Mouse (Mus musculus): ENCODE measurements around the gene Plcxd2. TPM values are rescaled to one million over a fixed set of nuclear protein-coding genes. Genes with fewer than 3 reads are reported as not detected.

Plcxd2 gene
- polyA plus RNA-seq, 1 experiment from 2014 or later: 0.74 TPM

DNA sequence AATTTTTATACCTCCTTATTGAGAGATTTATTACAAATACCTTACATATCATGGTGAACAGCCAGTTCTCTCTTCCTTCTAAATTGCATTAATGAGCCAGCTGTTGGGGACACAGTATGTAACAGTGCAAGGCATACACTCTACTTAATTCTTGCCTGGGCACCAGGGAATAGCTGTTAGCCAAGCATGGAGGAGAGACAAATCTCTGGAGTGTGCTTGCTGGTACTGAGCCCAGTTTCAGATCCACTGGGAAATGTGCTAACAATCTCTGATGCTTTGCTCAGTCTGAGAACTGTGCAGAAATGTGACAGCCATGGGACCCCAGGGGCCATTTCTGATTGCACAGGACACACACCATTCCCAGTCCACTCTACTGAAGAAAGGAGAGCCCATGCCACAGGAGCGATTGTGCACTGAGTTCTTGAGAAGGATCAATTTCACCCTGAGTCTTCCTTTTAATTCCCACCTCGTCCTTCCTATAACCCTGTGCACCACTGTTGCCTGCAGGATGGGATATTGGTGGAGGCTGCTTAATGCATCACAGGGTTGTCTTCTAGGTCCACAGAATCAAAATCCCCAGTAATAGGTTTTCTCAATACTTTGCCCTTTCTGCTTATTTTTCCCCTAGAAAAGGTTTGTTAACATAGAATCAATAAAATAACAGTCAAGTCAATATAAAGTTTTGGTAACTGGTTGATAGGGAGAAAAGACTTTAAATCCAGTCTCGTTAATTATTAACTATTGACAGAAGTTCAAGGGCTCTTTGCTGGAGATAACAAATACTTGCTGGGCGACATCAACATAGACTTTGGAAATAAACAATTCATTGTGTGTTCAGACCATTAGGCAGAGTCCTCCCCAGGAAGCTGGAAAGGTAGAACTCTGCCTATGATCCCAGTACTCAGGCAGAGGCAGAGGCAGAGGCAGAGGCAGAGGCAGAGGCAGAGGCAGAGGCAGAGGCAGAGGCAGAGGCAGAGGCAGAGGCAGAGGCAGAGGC, 25.1 kb downstream of the Plcxd2 start:
- no peak for ATAC-seq (ENCODE audit: insufficient number of reproducible peaks, low FRiP score)
- Histone ChIP-seq H3K4me1 (replicated peaks) (no peaks in the 10 kb centered on the region), H3K4me2 (no peak overlapping the region), H3K27me3 (replicated peaks) (no peaks in the 10 kb centered on the region), H3K4me3 (no peak overlapping the region), H3K27ac (ENCODE audit: poor library complexity, severe bottlenecking) (no peak overlapping the region), H3K9ac (no peak overlapping the region), H3K36me3 (no peaks in the 10 kb centered on the region), H3K9me3 (replicated peaks) (no peaks in the 10 kb centered on the region)
- WGBS: 76% methylated on average over 4 of the region's 4 CpGs

DNA sequence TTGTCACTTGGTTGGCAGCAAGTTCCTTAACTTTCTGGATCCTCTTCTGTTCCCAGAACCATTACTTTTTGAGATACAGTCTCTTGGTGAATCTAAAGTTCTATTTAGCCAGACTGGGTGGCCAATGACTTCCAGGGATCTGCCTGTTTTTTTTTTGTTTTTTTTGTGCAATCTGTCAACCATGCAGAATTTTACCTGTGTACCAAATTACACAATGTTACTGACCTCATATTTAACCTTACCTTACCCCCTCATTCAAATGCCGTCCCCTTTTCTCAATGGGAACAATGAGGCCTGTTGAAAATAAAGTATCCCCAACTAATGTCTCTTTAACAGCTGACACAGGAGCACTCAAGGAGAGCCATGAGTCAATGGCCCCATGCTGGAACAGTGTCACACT, 33.8 kb downstream of the Plcxd2 start:
- H3K27ac ChIP-seq (ENCODE audit: poor library complexity, severe bottlenecking): no peak overlapping the region
- no peak overlapping the region for H3K9ac ChIP-seq
- no peak for ATAC-seq (ENCODE audit: insufficient number of reproducible peaks, low FRiP score)
- no peaks in the 10 kb centered on the region for H3K4me1 ChIP-seq (replicated peaks)
- no peak overlapping the region for H3K4me2 ChIP-seq
- H3K36me3 ChIP-seq: no peaks in the 10 kb centered on the region
- H3K9me3 ChIP-seq (replicated peaks): no peaks in the 10 kb centered on the region
- WGBS: 88% methylated on average over 1 of the region's 1 CpGs
- H3K4me3 ChIP-seq: no peak overlapping the region
- H3K27me3 ChIP-seq (replicated peaks): no peaks in the 10 kb centered on the region

DNA sequence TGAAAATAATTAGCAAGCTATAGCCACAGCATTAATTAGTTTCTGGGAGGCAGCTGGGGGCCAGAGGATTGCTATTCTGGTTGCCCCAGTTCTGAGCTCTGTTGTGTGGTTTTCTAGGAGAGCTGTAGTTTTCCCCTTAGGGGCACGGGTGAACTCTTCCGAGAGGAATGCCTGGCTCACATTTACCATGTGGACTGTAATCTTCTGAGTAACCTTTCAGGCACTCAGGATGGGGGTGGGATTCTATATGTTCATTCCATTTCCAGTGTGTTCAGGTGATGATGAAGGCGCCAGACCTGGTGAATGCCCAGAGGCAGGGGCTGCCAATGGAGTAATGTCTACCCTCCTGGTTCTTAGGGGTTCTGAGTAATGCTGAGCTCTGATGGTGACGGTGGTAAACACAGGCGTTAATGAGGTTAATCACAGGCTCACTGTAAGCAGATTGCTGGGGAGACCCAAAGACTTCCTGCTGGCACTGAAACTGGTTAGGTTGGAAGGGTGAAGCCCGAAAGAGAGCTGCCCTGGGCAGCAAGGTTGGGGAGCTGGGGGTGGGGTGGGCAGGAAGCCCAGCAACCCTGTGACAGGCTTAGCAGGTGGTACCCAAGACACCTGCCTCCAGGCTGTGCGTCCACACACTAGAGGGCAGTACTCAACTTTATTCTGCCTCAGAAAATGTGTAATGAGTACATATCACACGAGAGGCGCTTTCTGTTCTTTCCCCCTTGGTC, 35.9 kb downstream of the Plcxd2 start:
- H3K4me3 ChIP-seq: no peak overlapping the region
- H3K4me1 ChIP-seq (replicated peaks): no peaks in the 10 kb centered on the region
- H3K9me3 ChIP-seq (replicated peaks): no peaks in the 10 kb centered on the region
- no peak for ATAC-seq (ENCODE audit: insufficient number of reproducible peaks, low FRiP score)
- 48% methylated on average over 9 of the region's 9 CpGs for WGBS
- no peak overlapping the region for H3K27ac ChIP-seq (ENCODE audit: poor library complexity, severe bottlenecking)
- no peaks in the 10 kb centered on the region for H3K27me3 ChIP-seq (replicated peaks)
- H3K9ac ChIP-seq: no peak overlapping the region
- no peaks in the 10 kb centered on the region for H3K36me3 ChIP-seq
- no peak overlapping the region for H3K4me2 ChIP-seq

DNA sequence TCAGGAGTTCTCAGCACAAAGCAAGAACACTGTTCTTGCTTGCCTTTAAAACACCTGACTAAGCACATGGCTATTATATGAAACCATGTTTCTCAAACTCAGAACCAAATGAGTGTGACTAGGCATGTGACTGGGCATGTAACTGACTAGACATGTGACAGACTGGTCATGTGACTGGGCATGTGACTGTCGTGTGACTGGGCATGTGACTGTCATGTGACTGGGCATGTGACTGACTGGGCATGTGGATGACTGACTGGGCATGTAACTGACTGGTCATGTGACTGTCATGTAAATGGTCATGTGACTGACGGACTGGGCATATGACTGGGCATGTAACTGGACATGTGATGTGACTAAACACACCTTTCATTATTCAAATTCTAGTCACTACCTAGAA, 39.8 kb downstream of the Plcxd2 start:
- Histone ChIP-seq H3K36me3 (no peaks in the 10 kb centered on the region), H3K27me3 (replicated peaks) (no peaks in the 10 kb centered on the region), H3K4me2 (no peak overlapping the region), H3K4me1 (replicated peaks) (no peaks in the 10 kb centered on the region), H3K27ac (ENCODE audit: poor library complexity, severe bottlenecking) (no peak overlapping the region), H3K9me3 (replicated peaks) (no peaks in the 10 kb centered on the region), H3K9ac (no peak overlapping the region), H3K4me3 (no peak overlapping the region)
- 81% methylated on average over 2 of the region's 2 CpGs for WGBS
- no peak for ATAC-seq (ENCODE audit: insufficient number of reproducible peaks, low FRiP score)

DNA sequence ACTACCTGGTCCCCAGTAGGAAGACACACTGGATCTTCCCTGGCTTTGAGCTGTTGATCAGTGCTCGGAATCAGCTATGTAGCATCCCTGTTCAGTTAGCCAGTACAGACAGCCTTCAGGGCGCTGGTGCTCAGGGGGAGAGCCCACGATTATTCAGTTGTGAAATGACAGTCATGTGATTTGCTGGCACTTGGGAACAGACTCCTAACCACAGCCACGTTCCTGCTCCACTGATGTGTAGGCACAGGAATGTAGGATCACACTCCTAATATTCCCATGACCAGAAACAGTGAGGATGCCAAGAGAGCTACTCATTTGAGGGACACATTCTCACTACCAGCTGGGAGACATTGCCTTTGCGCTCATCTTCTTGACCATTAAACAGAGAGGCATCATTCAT, 41.3 kb downstream of the Plcxd2 start:
- ATAC-seq (ENCODE audit: insufficient number of reproducible peaks, low FRiP score): no peak
- Histone ChIP-seq H3K27me3 (replicated peaks) (no peaks in the 10 kb centered on the region), H3K4me3 (no peak overlapping the region), H3K9me3 (replicated peaks) (no peaks in the 10 kb centered on the region), H3K36me3 (no peaks in the 10 kb centered on the region), H3K4me1 (replicated peaks) (0 out of 2 replicates have a peak, but pooled peaks cover 4% of the 10 kb centered on the region), H3K9ac (no peak overlapping the region), H3K27ac (ENCODE audit: poor library complexity, severe bottlenecking) (no peak overlapping the region), H3K4me2 (no peak overlapping the region)
- WGBS: 65% methylated on average over 5 of the region's 5 CpGs

DNA sequence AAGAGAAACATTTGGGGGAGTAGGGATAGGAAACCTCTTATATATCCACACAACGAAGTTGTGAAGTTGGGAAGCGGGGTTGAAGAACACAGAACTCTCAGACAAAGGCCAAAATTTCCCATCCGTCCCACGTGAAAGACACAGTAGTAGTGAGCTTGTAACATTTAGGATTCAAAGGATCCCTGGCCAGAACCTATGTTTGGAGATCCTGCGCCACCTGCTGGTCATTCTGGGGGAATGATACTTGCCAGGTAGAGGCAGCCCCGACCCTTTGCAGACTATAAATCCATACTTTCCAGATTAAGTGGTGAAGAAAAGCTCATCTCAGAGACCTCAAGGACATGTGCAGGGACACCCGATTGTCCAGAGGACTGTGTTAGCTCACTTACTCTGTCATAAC, 42.5 kb downstream of the Plcxd2 start:
- H3K9ac ChIP-seq: no peak overlapping the region
- peaks cover 14% of the 10 kb centered on the region for H3K4me1 ChIP-seq (replicated peaks)
- no peaks in the 10 kb centered on the region for H3K9me3 ChIP-seq (replicated peaks)
- WGBS: 11% methylated on average over 7 of the region's 7 CpGs
- H3K36me3 ChIP-seq: no peaks in the 10 kb centered on the region
- H3K27ac ChIP-seq (ENCODE audit: poor library complexity, severe bottlenecking): no peak overlapping the region
- peak; percentile 75 for ATAC-seq (ENCODE audit: insufficient number of reproducible peaks, low FRiP score)
- H3K27me3 ChIP-seq (replicated peaks): no peaks in the 10 kb centered on the region
- no peak overlapping the region for H3K4me2 ChIP-seq
- H3K4me3 ChIP-seq: no peak overlapping the region

DNA sequence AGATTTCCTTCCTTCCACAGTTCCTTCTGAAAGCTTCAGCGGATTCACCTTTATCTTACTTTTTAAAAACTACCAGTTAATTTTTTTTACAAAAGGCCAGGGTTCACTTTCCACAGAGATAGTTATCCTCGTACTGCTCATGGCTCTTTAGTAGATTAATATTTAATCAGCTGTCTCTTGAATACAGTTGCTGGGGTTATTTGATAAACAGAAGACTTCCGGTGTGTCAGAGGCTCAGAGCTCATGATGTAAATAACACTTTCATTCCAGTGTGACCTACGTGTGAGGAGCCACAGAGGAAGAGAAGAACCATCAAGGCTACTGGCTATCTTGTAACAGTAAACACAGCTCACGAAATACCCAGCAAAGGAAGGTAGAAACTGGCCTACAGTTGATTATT, 43.4 kb downstream of the Plcxd2 start:
- no peaks in the 10 kb centered on the region for H3K9me3 ChIP-seq (replicated peaks)
- H3K4me2 ChIP-seq: no peak overlapping the region
- no peaks in the 10 kb centered on the region for H3K36me3 ChIP-seq
- ATAC-seq (ENCODE audit: insufficient number of reproducible peaks, low FRiP score): no peak
- WGBS: 60% methylated on average over 5 of the region's 5 CpGs
- no peak overlapping the region for H3K4me3 ChIP-seq
- no peak overlapping the region for H3K9ac ChIP-seq
- no peaks in the 10 kb centered on the region for H3K27me3 ChIP-seq (replicated peaks)
- H3K4me1 ChIP-seq (replicated peaks): peaks cover 17% of the 10 kb centered on the region
- no peak overlapping the region for H3K27ac ChIP-seq (ENCODE audit: poor library complexity, severe bottlenecking)

DNA sequence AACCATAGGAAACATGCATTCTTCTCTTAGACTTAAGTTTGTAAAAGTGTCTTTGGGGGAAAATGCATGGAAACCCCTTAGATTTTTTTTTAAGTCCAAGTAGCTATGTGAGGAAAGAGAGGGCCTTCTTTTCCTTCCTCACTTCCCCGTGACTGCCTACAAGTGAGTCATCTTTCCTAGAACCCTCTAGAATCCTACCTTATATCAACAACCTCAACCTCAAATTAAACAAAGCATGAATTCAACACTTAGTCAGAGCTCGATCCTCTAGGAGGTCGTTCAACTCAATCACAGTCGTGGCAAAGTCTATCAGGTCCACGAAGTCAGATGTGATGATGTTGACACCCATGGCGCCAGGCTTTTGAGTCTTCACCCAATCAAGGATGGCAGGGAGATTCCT, 45.2 kb downstream of the Plcxd2 start:
- ATAC-seq (ENCODE audit: insufficient number of reproducible peaks, low FRiP score): no peak
- H3K27ac ChIP-seq (ENCODE audit: poor library complexity, severe bottlenecking): no peak overlapping the region
- WGBS: 75% methylated on average over 6 of the region's 6 CpGs
- no peaks in the 10 kb centered on the region for H3K36me3 ChIP-seq
- no peak overlapping the region for H3K4me3 ChIP-seq
- peaks cover 17% of the 10 kb centered on the region for H3K4me1 ChIP-seq (replicated peaks)
- no peak overlapping the region for H3K4me2 ChIP-seq
- no peak overlapping the region for H3K9ac ChIP-seq
- H3K9me3 ChIP-seq (replicated peaks): no peaks in the 10 kb centered on the region
- H3K27me3 ChIP-seq (replicated peaks): no peaks in the 10 kb centered on the region

DNA sequence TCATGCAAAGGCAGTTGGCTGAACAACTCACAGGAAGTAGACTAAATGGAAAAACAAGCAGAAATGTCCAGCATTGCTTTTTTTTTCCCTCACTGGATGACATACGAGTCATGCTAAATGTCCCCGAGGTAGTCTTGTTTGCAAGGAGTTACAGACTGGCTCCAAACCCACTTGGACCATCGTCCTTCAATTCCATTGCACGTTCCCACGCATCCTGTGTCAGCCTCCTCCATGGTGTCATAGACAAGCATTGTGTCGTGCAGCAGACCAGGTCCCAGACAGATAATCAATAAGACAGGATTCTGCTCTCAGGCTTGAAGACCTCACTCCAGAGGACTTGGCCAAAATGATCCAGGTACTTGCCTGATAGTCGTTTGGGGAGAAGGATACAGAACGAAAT, 46.2 kb downstream of the Plcxd2 start:
- H3K36me3 ChIP-seq: no peaks in the 10 kb centered on the region
- H3K4me2 ChIP-seq: no peak overlapping the region
- no peak overlapping the region for H3K9ac ChIP-seq
- no peak overlapping the region for H3K4me3 ChIP-seq
- ATAC-seq (ENCODE audit: insufficient number of reproducible peaks, low FRiP score): 0 out of 2 replicates have a peak, but pooled peaks have one; percentile 41
- H3K9me3 ChIP-seq (replicated peaks): no peaks in the 10 kb centered on the region
- H3K4me1 ChIP-seq (replicated peaks): peaks cover 17% of the 10 kb centered on the region
- H3K27me3 ChIP-seq (replicated peaks): no peaks in the 10 kb centered on the region
- H3K27ac ChIP-seq (ENCODE audit: poor library complexity, severe bottlenecking): no peak overlapping the region
- 69% methylated on average over 8 of the region's 8 CpGs for WGBS

DNA sequence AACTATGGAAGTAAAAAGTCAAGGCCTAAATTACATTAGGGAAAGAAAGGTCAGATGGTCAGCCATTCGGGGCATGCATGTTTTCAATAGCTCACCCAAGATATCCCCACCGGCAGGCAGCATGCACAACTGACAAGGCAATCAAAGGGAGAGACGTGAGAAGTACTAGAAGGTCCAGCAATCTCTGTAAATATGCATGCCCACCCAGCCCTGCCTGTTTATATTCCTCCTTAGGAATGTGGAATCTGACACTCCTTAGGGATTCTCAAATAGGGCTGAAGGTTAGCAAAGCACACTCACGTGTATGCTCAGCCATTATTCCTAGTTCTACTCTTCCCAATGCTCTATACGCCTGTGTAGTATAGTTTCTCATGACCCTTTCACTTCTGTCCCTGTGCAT, 46.9 kb downstream of the Plcxd2 start:
- H3K4me1 ChIP-seq (replicated peaks): peaks cover 17% of the 10 kb centered on the region
- peak; percentile 29; the same call in 1 of the 2 replicates for ATAC-seq (ENCODE audit: insufficient number of reproducible peaks, low FRiP score)
- H3K4me2 ChIP-seq: no peak overlapping the region
- H3K9ac ChIP-seq: no peak overlapping the region
- WGBS: 24% methylated on average over 5 of the region's 5 CpGs
- no peaks in the 10 kb centered on the region for H3K9me3 ChIP-seq (replicated peaks)
- H3K27ac ChIP-seq (ENCODE audit: poor library complexity, severe bottlenecking): 0 out of 2 replicates have a peak overlapping the region, but pooled peaks have one; percentile 16
- no peaks in the 10 kb centered on the region for H3K36me3 ChIP-seq
- no peaks in the 10 kb centered on the region for H3K27me3 ChIP-seq (replicated peaks)
- H3K4me3 ChIP-seq: no peak overlapping the region

DNA sequence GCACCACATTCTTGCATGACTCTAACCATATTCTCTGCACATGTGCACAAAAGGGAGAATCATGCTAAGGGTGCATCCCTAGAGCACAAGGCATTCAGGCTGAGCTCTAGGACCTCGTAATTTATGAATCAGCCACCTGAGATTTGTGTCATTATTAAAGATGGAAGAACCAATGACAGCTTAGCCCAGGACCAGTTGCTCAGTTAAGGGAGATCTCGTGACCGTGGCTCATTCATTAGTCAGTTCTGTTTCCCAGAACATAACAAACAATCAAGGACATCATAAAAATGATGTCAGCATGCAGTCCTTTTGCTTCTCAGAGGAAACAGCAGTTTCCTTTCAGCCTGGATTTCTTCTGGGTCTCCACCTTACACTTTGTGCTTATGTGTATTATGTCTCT, 49.0 kb downstream of the Plcxd2 start:
- H3K4me1 ChIP-seq (replicated peaks): peaks cover 17% of the 10 kb centered on the region
- H3K27me3 ChIP-seq (replicated peaks): no peaks in the 10 kb centered on the region
- no peak overlapping the region for H3K9ac ChIP-seq
- H3K9me3 ChIP-seq (replicated peaks): no peaks in the 10 kb centered on the region
- 79% methylated on average over 3 of the region's 3 CpGs for WGBS
- no peak overlapping the region for H3K4me3 ChIP-seq
- H3K36me3 ChIP-seq: no peaks in the 10 kb centered on the region
- no peak overlapping the region for H3K4me2 ChIP-seq
- no peak for ATAC-seq (ENCODE audit: insufficient number of reproducible peaks, low FRiP score)
- no peak overlapping the region for H3K27ac ChIP-seq (ENCODE audit: poor library complexity, severe bottlenecking)

Measured in heart, embryonic 12.5 days (tissue).